Mouse (Mus musculus) forebrain, embryonic 13.5 days (tissue): ENCODE data around the gene Cfap58. TPM values are rescaled to one million over a fixed set of nuclear protein-coding genes. Genes with fewer than 3 reads are reported as not detected.

Experiments
- ATAC-seq: fragments of 200-750 bp; cut with Nextera tagmentation; 2 replicates; pipeline ENCODE4 v1.8.0; 2017
- H3K27ac ChIP-seq: fragments of 300-500 bp; sonication (generic); 2 replicates; pipeline ENCODE4 v1.5.1; 2015; ENCODE audit warnings: inconsistent platforms, mild to moderate bottlenecking, moderate library complexity
- H3K27me3 ChIP-seq: fragments of 300-500 bp; sonication (generic); 2 replicates; pipeline ENCODE4 v1.6.1; 2015; ENCODE audit warnings: mild to moderate bottlenecking, inconsistent platforms
- H3K36me3 ChIP-seq: fragments of 300-500 bp; sonication (generic); 2 replicates; pipeline ENCODE4 v1.6.1; 2015; ENCODE audit warnings: mild to moderate bottlenecking, inconsistent platforms; ENCODE audit not compliant: poor library complexity, severe bottlenecking
- H3K4me1 ChIP-seq: fragments of 300-500 bp; sonication (generic); 2 replicates; pipeline ENCODE4 v1.6.1; 2015; ENCODE audit warnings: inconsistent platforms
- H3K4me2 ChIP-seq: fragments of 300-500 bp; sonication (generic); 2 replicates; pipeline ENCODE4 v1.6.1; 2015; ENCODE audit warnings: inconsistent platforms, mild to moderate bottlenecking, moderate library complexity
- H3K4me3 ChIP-seq: fragments of 300-500 bp; sonication (generic); 2 replicates; pipeline ENCODE4 v1.5.1; 2015; ENCODE audit warnings: mild to moderate bottlenecking, inconsistent platforms
- H3K9ac ChIP-seq: fragments of 300-500 bp; sonication (generic); 2 replicates; pipeline ENCODE4 v1.6.1; 2015; ENCODE audit warnings: mild to moderate bottlenecking, inconsistent platforms
- H3K9me3 ChIP-seq: fragments of 300-500 bp; sonication (generic); replicated peaks from 2 replicates; pipeline ENCODE4 v1.6.1; 2016; ENCODE audit warnings: inconsistent platforms
- WGBS: fragments of 180-500 bp; shearing (Covaris S2); methylation state at CpG from one replicate; pipeline ENCODE4 v1.1.7; 2015; 5-methylcytosine and 5-hydroxymethylcytosine counted together
- microRNA-seq: library from miRNA; unstranded; fragments of <30 nt; microRNA quantifications from one replicate; pipeline ENCODE4, GENCODE M21; 2016
- polyA plus RNA-seq: library from polyadenylated mRNA; unstranded; fragments of >200 nt; fragmentation: Nextera tagmentation; extraction: Ambion mirVana; gene quantifications from 2 replicates; pipeline ENCODE4 v1.2.1, GENCODE M21; 2015

Gene Cfap58
- polyA plus RNA-seq, 1 experiment from 2014 or later = 0.21 TPM

DNA sequence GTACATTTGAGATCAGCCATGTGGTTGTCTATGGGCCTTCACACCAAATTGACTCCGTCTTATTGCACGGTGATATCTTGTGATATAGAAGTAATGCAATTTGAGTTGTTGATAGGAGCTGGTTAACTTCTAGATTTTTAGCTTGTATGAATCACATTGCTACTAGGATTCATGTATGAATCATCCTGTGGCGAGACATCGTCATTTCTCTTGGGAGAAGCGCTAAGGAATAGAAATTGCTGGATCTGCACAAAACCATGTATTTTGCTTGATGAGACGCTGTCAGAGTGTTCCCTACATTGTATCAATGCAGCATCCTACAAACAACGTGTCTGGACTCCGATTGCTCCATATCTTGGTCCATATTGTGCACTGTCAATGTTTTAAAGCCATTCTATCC is 102.1 kb downstream of the Cfap58 start:
- Histone ChIP-seq H3K36me3 (no peaks in the 10 kb centered on the region), H3K27ac (no peak overlapping the region), H3K27me3 (no peaks in the 10 kb centered on the region), H3K9ac (no peak overlapping the region), H3K4me1 (peaks cover 3% of the 10 kb centered on the region; the same call in 1 of the 2 replicates), H3K4me2 (no peak overlapping the region), H3K4me3 (no peak overlapping the region), H3K9me3 (no peaks in the 10 kb centered on the region)
- no peak for ATAC-seq
- WGBS = 92% methylated on average over 8 of the region's 8 CpGs

DNA sequence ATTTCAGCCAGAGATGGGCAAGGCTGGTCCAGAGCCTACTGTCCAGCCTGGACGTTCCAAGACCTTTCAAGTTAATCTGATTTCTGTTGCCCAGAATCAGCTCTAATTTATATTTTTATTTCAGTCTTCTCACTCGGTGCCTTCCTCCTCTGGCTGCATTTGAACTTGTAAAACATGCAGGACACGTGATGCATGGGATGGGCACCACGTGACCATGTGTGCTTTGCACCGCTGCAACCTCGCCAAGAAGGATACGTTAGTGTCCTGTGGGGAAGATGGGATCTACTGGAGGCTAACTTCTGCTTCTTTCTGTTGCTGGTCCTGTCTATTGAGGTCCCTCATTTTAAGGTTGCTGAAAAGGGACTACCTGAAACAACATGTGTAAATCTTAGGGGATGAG is 109.8 kb downstream of the Cfap58 start:
- no peak for ATAC-seq
- 88% methylated on average over 7 of the region's 7 CpGs for WGBS
- Histone ChIP-seq H3K9ac (no peak overlapping the region), H3K4me2 (no peak overlapping the region), H3K27me3 (no peaks in the 10 kb centered on the region), H3K27ac (no peak overlapping the region), H3K36me3 (no peaks in the 10 kb centered on the region), H3K4me3 (no peak overlapping the region), H3K4me1 (no peaks in the 10 kb centered on the region), H3K9me3 (no peaks in the 10 kb centered on the region)

DNA sequence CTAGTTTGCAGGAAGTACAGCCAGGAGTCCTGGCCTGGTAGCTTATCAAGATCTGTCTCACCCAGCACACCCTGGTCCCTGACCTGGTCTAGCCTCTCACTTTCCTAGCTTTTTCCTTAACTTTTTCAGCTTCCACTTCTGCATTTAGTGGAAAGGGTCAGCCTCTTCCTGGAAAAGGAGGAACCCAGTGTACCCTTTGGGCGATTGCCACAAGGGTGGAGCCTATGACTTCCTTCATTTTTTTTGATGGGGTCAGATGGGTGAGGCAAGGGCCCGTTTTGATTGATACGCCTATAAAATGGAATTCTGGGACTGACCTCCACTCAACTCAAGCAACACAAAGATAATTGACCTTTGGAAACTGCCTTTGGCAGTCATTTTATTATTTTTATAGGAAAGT is 111.9 kb downstream of the Cfap58 start:
- Histone ChIP-seq H3K36me3 (no peaks in the 10 kb centered on the region), H3K27me3 (no peaks in the 10 kb centered on the region), H3K27ac (no peak overlapping the region), H3K4me3 (no peak overlapping the region), H3K9me3 (no peaks in the 10 kb centered on the region), H3K4me2 (no peak overlapping the region), H3K9ac (no peak overlapping the region), H3K4me1 (0 out of 2 replicates have a peak, but pooled peaks cover 4% of the 10 kb centered on the region)
- no peak for ATAC-seq
- 82% methylated on average over 3 of the region's 3 CpGs for WGBS

DNA sequence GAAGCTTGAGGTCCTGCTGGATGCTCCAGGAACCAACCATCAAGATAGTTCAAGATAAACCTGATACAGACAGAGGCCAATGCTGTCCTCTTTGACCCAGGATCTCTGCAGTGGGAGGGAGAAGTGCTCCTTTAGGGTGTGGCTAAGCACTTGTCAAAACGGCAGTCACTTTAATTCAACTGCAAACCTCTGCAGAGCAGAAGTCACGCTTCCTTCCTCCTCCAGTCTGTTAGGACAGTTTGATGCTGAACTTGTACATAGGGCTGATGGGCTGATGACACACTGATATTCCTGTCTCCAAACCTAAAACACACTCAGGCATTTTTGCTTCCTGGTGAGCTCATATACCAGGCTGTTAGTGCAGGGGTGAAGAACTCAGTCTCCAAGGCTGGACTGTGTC is 125.8 kb downstream of the Cfap58 start:
- Histone ChIP-seq H3K27me3 (no peaks in the 10 kb centered on the region), H3K4me3 (no peak overlapping the region), H3K9me3 (no peaks in the 10 kb centered on the region), H3K27ac (no peak overlapping the region), H3K4me1 (peaks cover 7% of the 10 kb centered on the region), H3K9ac (no peak overlapping the region), H3K36me3 (no peaks in the 10 kb centered on the region), H3K4me2 (no peak overlapping the region)
- no peak for ATAC-seq
- WGBS = 77% methylated on average over 2 of the region's 2 CpGs

DNA sequence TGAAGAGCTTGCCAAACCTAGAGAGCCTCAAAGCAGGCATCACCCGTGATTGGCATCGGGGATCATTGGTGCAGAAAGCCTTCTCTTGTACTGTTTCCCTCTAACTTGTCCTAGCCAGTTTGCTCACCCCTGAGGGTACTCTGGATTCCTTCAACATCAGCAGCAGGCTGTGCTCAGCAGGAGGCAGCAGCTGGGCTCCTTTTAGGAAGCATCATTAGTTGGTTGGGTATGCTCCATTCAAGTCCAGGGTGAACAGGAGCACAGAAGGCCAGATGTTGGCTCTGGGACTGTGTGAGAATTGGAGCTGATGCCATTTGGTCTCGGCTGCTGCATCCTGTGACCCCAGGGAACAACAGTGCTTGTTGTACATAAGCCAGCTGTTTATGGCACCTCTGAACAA is 142.2 kb downstream of the Cfap58 start:
- no peaks in the 10 kb centered on the region for H3K9me3 ChIP-seq
- H3K4me3 ChIP-seq = no peak overlapping the region
- no peaks in the 10 kb centered on the region for H3K27me3 ChIP-seq
- no peak overlapping the region for H3K27ac ChIP-seq
- no peaks in the 10 kb centered on the region for H3K36me3 ChIP-seq
- H3K9ac ChIP-seq = no peak overlapping the region
- 73% methylated on average over 3 of the region's 3 CpGs for WGBS
- ATAC-seq = no peak
- H3K4me2 ChIP-seq = no peak overlapping the region
- H3K4me1 ChIP-seq = peaks cover 10% of the 10 kb centered on the region

DNA sequence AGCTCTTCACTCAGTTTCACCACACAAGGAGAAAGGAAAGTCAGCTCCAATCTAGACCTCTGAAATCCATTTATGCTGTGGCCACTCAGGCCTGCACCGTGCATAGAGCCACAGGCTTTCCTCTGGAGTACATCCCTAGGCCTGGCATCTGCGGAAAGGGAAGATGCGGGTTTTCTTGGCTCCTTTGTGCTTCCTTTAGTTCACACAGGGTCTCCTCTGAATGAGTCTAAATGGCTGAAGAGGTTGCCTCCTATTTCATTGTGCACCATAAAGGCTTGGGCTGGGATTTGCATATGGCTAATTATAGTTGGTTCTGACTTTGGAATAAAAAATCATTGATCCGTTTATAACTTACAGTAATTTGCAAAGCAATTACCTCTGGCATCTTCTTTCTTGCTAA is 144.0 kb downstream of the Cfap58 start:
- H3K4me3 ChIP-seq = no peak overlapping the region
- ATAC-seq = 0 out of 2 replicates have a peak, but pooled peaks have one; percentile 41
- 26% methylated on average over 4 of the region's 4 CpGs for whole genome bisulfite sequencing
- H3K4me2 ChIP-seq = no peak overlapping the region
- peaks cover 10% of the 10 kb centered on the region for H3K4me1 ChIP-seq
- H3K27me3 ChIP-seq = no peaks in the 10 kb centered on the region
- no peaks in the 10 kb centered on the region for H3K9me3 ChIP-seq
- H3K36me3 ChIP-seq = no peaks in the 10 kb centered on the region
- H3K9ac ChIP-seq = no peak overlapping the region
- no peak overlapping the region for H3K27ac ChIP-seq

Small RNAs within 50 kb of the gene (microRNA-seq; reads per million reads assigned to microRNA genes)
- not detected for gene Gm22240

Other genes with a start within 250 kb of the Cfap58 start
- gene Col17a1, start 245.6 kb upstream of the Cfap58 start, polyA plus RNA-seq = 0.10 and 0.40 TPM in 2 replicates
- 225 and 238 TPM in 2 replicates for gene Sfr1, start 206.0 kb upstream of the Cfap58 start, polyA plus RNA-seq
- gene Gsto1, start 82.7 kb upstream of the Cfap58 start, polyA plus RNA-seq = 74.9 and 80.3 TPM in 2 replicates
- 1.2 and 1.8 TPM in 2 replicates for gene Gsto2, start 72.1 kb upstream of the Cfap58 start, polyA plus RNA-seq
- 0.66 and 0.82 TPM in 2 replicates for gene Cfap43, start 18.4 kb upstream of the Cfap58 start, polyA plus RNA-seq
- gene Itprip, start 18.4 kb upstream of the Cfap58 start, polyA plus RNA-seq = 9.8 and 12.7 TPM in 2 replicates